Mouse (Mus musculus): ENCODE results near the gene Gm28036.

DNA sequence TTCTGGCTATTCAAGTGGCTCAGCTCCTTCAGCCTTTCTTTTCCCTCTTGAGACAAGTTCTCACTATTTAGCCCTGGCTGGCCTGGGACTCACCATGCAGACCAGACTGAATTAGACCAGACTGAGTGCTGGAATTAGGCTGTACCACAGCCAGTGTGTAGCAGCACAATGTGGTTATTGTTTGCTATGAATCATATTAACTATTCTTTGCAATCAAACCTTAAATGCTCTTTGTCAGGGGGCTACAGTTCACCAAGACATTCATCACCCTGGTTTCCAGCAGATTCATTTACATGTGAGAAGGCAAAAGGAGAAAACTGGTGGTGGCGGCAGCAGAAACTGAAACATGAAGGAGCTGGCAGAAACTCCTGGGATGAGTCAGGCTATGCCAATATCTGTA lies 37.1 kb downstream of the Gm28036 start:
- TF ChIP-seq CTCF (conservative IDR thresholded peaks at IDR 0.05; ENCODE audit: low read length), result no peak
- no peak for TF ChIP-seq POU5F1 (IDR thresholded peaks at IDR 0.05; ENCODE audit: borderline replicate concordance, low read length)
